ENCODE assay signal across 8 mouse cellular contexts in genomic region chr14:61012397-61012931, GRCm38 (mm10). TPM values are rescaled to one million over a fixed set of nuclear protein-coding genes. Genes with fewer than 3 reads are reported as not detected.
A peak's percentile ranks its signal among the peaks of the same experiment; 100 is the strongest.
DNase-seq lines count a peak whose midpoint lies in the region; ATAC-seq and TF ChIP-seq lines count a peak whose summit lies in the region.

No protein-coding gene starts in this region.

- dilution Hi-C loops in CH12.LX (cut with MboI; ENCODE audit: extremely low pct_ligation_motif_present, extremely low pct_unique_long_range_greater_than_20kb, low sequenced_read_pairs): no loop called here

- H3K4me3 ChIP-seq in CH12.LX (replicated peaks in 1 of 3; ENCODE audit: low read depth in 2 of 3, low read length in 2 of 3, poor library complexity in 1 of 3): no peak overlapping the region
- peak overlapping the region; percentile 23 for H3K4me3 ChIP-seq in forebrain, embryonic 15.5 days
- H3K4me3 ChIP-seq in hindbrain, embryonic 12.5 days: peak overlapping the region; percentile 19
- H3K4me3 ChIP-seq in lung, postnatal 0 days (ENCODE audit: low read depth, low read length): peak overlapping the region; percentile 14

- TF ChIP-seq EP300 in CH12.LX (IDR thresholded peaks at IDR 0.05; ENCODE audit: low read length): no peak
- no peak for TF ChIP-seq EP300 in lung, postnatal 0 days (IDR thresholded peaks at IDR 0.05)

- peaks cover 0 to 21% of the 10 kb centered on the region in 2 experiments; a peak in 2 of 4 replicates for H3K4me1 ChIP-seq in CH12.LX (ENCODE audit: control insufficient read depth in 1 of 2, insufficient read depth in 2 of 2)
- H3K4me1 ChIP-seq in forebrain, embryonic 15.5 days: peaks cover 33% of the 10 kb centered on the region
- peaks cover 17% of the 10 kb centered on the region for H3K4me1 ChIP-seq in hindbrain, embryonic 12.5 days
- no peaks in the 10 kb centered on the region; the same call in 1 of the 2 replicates for H3K4me1 ChIP-seq in lung, postnatal 0 days (ENCODE audit: insufficient read depth, low read depth, low read length)

- TF ChIP-seq POLR2A in CH12.LX (IDR thresholded peaks at IDR 0.05; ENCODE audit: low read depth, low read length): no peak

- in situ Hi-C loops in CH12.LX (cut with MboI; ENCODE audit: low pct_ligation_motif_present, low pct_unique_long_range_greater_than_20kb, low sequenced_read_pairs): no loop called here

- under 1% methylated on average over 17 of the region's 17 CpGs for WGBS in forebrain, embryonic 15.5 days
- WGBS in hindbrain, embryonic 12.5 days: under 1% methylated on average over 17 of the region's 17 CpGs
- 1% methylated on average over 17 of the region's 17 CpGs for WGBS in lung, postnatal 0 days

- H3K27me3 ChIP-seq in CH12.LX (replicated peaks): no peaks in the 10 kb centered on the region
- no peaks in the 10 kb centered on the region for H3K27me3 ChIP-seq in forebrain, embryonic 15.5 days
- peaks cover 22% of the 10 kb centered on the region; the same call in 1 of the 2 replicates for H3K27me3 ChIP-seq in hindbrain, embryonic 12.5 days
- H3K27me3 ChIP-seq in lung, postnatal 0 days (replicated peaks; ENCODE audit: insufficient read depth, low read length): no peaks in the 10 kb centered on the region

- no peaks in the 10 kb centered on the region for H3K9me3 ChIP-seq in CH12.LX (replicated peaks; ENCODE audit: low read length)
- no peaks in the 10 kb centered on the region for H3K9me3 ChIP-seq in forebrain, embryonic 15.5 days
- H3K9me3 ChIP-seq in hindbrain, embryonic 12.5 days (replicated peaks): no peaks in the 10 kb centered on the region
- H3K9me3 ChIP-seq in lung, postnatal 0 days (ENCODE audit: low read length): no peaks in the 10 kb centered on the region

- no peak for TF ChIP-seq CTCF in CH12.LX (conservative IDR thresholded peaks at IDR 0.05 in 1 of 2, IDR thresholded peaks at IDR 0.05 in 1 of 2; ENCODE audit: low read depth in 2 of 2, low read length in 2 of 2)
- TF ChIP-seq CTCF in lung, postnatal 0 days (IDR thresholded peaks at IDR 0.05): no peak

- no peak overlapping the region for H3K9ac ChIP-seq in CH12.LX (ENCODE audit: insufficient read depth, low read depth)
- H3K9ac ChIP-seq in forebrain, embryonic 15.5 days (replicated peaks): peak overlapping the region; percentile 30; the same call in 1 of the 2 replicates
- H3K9ac ChIP-seq in hindbrain, embryonic 12.5 days: peak overlapping the region; percentile 4; the same call in 1 of the 2 replicates
- H3K9ac ChIP-seq in lung, postnatal 0 days (replicated peaks; ENCODE audit: low read depth): 0 out of 2 replicates have a peak overlapping the region, but pooled peaks have one; percentile 23

- peak overlapping the region; percentile 31 for H3K4me2 ChIP-seq in CH12.LX (ENCODE audit: insufficient read depth, low read depth, poor library complexity, severe bottlenecking)
- H3K4me2 ChIP-seq in forebrain, embryonic 15.5 days (replicated peaks): peak overlapping the region; percentile 40
- H3K4me2 ChIP-seq in hindbrain, embryonic 12.5 days (replicated peaks): peak overlapping the region; percentile 53
- peak overlapping the region; percentile 50 for H3K4me2 ChIP-seq in lung, postnatal 0 days (replicated peaks; ENCODE audit: low read depth, low read length)

- ATAC-seq in forebrain, embryonic 15.5 days (replicated peaks): peak; percentile 85
- ATAC-seq in hindbrain, embryonic 12.5 days (ENCODE audit: low FRiP score): peak; percentile 76
- ATAC-seq in lung, postnatal 0 days: peak; percentile 93
- no peak for ATAC-seq in erythroblast, adult 5-6 weeks (replicated peaks; ENCODE audit: low FRiP score, poor library complexity, severe bottlenecking)

- no peak for TF ChIP-seq RAD21 in CH12.LX (IDR thresholded peaks at IDR 0.05; ENCODE audit: low read depth, low read length)

- H3K27ac ChIP-seq in CH12.LX (ENCODE audit: insufficient read depth, low read depth): no peak overlapping the region
- peak overlapping the region; percentile 66 for H3K27ac ChIP-seq in forebrain, embryonic 15.5 days (replicated peaks)
- H3K27ac ChIP-seq in hindbrain, embryonic 12.5 days: peak overlapping the region; percentile 64
- peak overlapping the region; percentile 52; the same call in 1 of the 2 replicates for H3K27ac ChIP-seq in lung, postnatal 0 days (ENCODE audit: low read length)

- H3K36me3 ChIP-seq in CH12.LX (replicated peaks in 1 of 2; ENCODE audit: control insufficient read depth in 1 of 2, insufficient read depth in 1 of 2, low read length in 1 of 2): no peaks in the 10 kb centered on the region
- H3K36me3 ChIP-seq in forebrain, embryonic 15.5 days: no peaks in the 10 kb centered on the region
- no peaks in the 10 kb centered on the region for H3K36me3 ChIP-seq in hindbrain, embryonic 12.5 days
- H3K36me3 ChIP-seq in lung, postnatal 0 days (ENCODE audit: insufficient read depth, low read length): no peaks in the 10 kb centered on the region

- peak; percentile 68 for DNase-seq in CH12.LX (ENCODE audit: extremely low read depth)
- DNase-seq in adrenal gland, postnatal 4 days (ENCODE audit: low spot score in 2 of 2): peak; percentile 36 to 63
- peak; percentile 57 to 67 for DNase-seq in layer of hippocampus, postnatal 14 days (ENCODE audit: low spot score in 2 of 2)
- peak; percentile 78 for DNase-seq in lung, postnatal 0 days (ENCODE audit: low spot score)
- peak; percentile 43 for DNase-seq in retina, postnatal 7 days (ENCODE audit: low read depth, low spot score)

- no peaks in the 10 kb centered on the region for H3K79me2 ChIP-seq in CH12.LX (replicated peaks; ENCODE audit: control insufficient read depth, extremely low read depth, insufficient read depth, poor library complexity, severe bottlenecking)

TF ChIP-seq in CH12.LX, 34 proteins besides CTCF, POLR2A, EP300 and RAD21:
- no peak for TF ChIP-seq RCOR1 (conservative IDR thresholded peaks at IDR 0.05; ENCODE audit: low read depth, low read length)
- TF ChIP-seq NRF1 (IDR thresholded peaks at IDR 0.05; ENCODE audit: low read depth, low read length): no peak
- TF ChIP-seq SIN3A (IDR thresholded peaks at IDR 0.05; ENCODE audit: low read length): no peak
- TF ChIP-seq TCF12 (IDR thresholded peaks at IDR 0.05; ENCODE audit: low read depth, low read length): no peak
- peak; percentile 79 for TF ChIP-seq USF2 (conservative IDR thresholded peaks at IDR 0.05; ENCODE audit: low read depth, low read length)
- no peak for TF ChIP-seq MYC (IDR thresholded peaks at IDR 0.05; ENCODE audit: low read depth, low read length)
- TF ChIP-seq KAT2A (IDR thresholded peaks at IDR 0.05; ENCODE audit: insufficient replicate concordance, low read length): no peak
- no peak for TF ChIP-seq IRF4 (IDR thresholded peaks at IDR 0.05; ENCODE audit: low read depth, low read length)
- TF ChIP-seq PAX5 (IDR thresholded peaks at IDR 0.05; ENCODE audit: low read length): no peak
- no peak for TF ChIP-seq ZNF384 (IDR thresholded peaks at IDR 0.05; ENCODE audit: low read depth, low read length)
- no peak for TF ChIP-seq ZMIZ1 (IDR thresholded peaks at IDR 0.05; ENCODE audit: low read depth, low read length)
- no peak for TF ChIP-seq CHD1 (IDR thresholded peaks at IDR 0.05; ENCODE audit: low read depth, low read length)
- TF ChIP-seq NELFE (IDR thresholded peaks at IDR 0.05; ENCODE audit: low read depth, low read length): no peak
- TF ChIP-seq UBTF (IDR thresholded peaks at IDR 0.05; ENCODE audit: low read depth, low read length): no peak
- no peak for TF ChIP-seq SMC3 (IDR thresholded peaks at IDR 0.05; ENCODE audit: low read depth, low read length)
- no peak for TF ChIP-seq JUND (conservative IDR thresholded peaks at IDR 0.05; ENCODE audit: low read depth, low read length)
- peak; percentile 88 for TF ChIP-seq USF1 (IDR thresholded peaks at IDR 0.05; ENCODE audit: low read depth, low read length)
- TF ChIP-seq MAFK (IDR thresholded peaks at IDR 0.05; ENCODE audit: insufficient replicate concordance, low read length): no peak
- TF ChIP-seq ELF1 (IDR thresholded peaks at IDR 0.05; ENCODE audit: low read depth, low read length): no peak
- no peak for TF ChIP-seq HCFC1 (IDR thresholded peaks at IDR 0.05; ENCODE audit: low read depth, low read length)
- no peak for TF ChIP-seq ZKSCAN1 (IDR thresholded peaks at IDR 0.05; ENCODE audit: borderline replicate concordance, low read depth, low read length)
- no peak for TF ChIP-seq CHD2 (IDR thresholded peaks at IDR 0.05; ENCODE audit: low read length)
- no peak for TF ChIP-seq E2F4 (IDR thresholded peaks at IDR 0.05; ENCODE audit: insufficient replicate concordance, low read depth, low read length)
- TF ChIP-seq MEF2A (IDR thresholded peaks at IDR 0.05; ENCODE audit: borderline replicate concordance, low read depth, low read length): no peak
- peak; percentile 75 for TF ChIP-seq MAX (IDR thresholded peaks at IDR 0.05; ENCODE audit: low read length)
- no peak for TF ChIP-seq GABPA (IDR thresholded peaks at IDR 0.05; ENCODE audit: insufficient replicate concordance, low read depth, low read length)
- no peak for TF ChIP-seq TBP (conservative IDR thresholded peaks at IDR 0.05; ENCODE audit: low read depth, low read length)
- TF ChIP-seq MAZ (IDR thresholded peaks at IDR 0.05; ENCODE audit: low read depth, low read length): no peak
- TF ChIP-seq BHLHE40 (IDR thresholded peaks at IDR 0.05; ENCODE audit: low read depth, low read length): peak; percentile 86
- no peak for TF ChIP-seq MXI1 (IDR thresholded peaks at IDR 0.05; ENCODE audit: low read depth, low read length)
- no peak for TF ChIP-seq ZC3H11A (IDR thresholded peaks at IDR 0.05; ENCODE audit: low read depth, low read length)
- TF ChIP-seq JUN (IDR thresholded peaks at IDR 0.05; ENCODE audit: insufficient read depth, low read depth, low read length): no peak
- TF ChIP-seq ETS1 (conservative IDR thresholded peaks at IDR 0.05; ENCODE audit: low read depth, low read length): no peak
- TF ChIP-seq POLR2AphosphoS2 (IDR thresholded peaks at IDR 0.05; ENCODE audit: low read depth, low read length): no peak

RNA-seq across cellular contexts. Expression of gene Tnfrsf19, which starts 33.8 kb away (rescaled TPM):
- 1.8 and 4.4 TPM in 2 replicates for total RNA-seq in CH12.LX (2012; rRNA removed)
- 5.5 and 6.5 TPM in 2 replicates for total RNA-seq in CH12.LX (2014; rRNA removed)
- polyA plus RNA-seq in CH12.LX (2012; ENCODE audit: insufficient read length, low read depth): 4.6 and 5.1 TPM in 2 replicates
- 10 to 100 TPM; 39.0 to 45.7 TPM for total RNA-seq in adrenal gland, postnatal 4 days (2021)
- 45.1 and 50.0 TPM in 2 replicates for polyA plus RNA-seq in forebrain, embryonic 15.5 days (2015; fragmentation: Nextera tagmentation; extraction: Ambion mirVana)
- polyA plus RNA-seq in hindbrain, embryonic 12.5 days (2016; fragmentation: Nextera tagmentation; extraction: Ambion mirVana): 55.8 and 57.2 TPM in 2 replicates
- total RNA-seq in layer of hippocampus, postnatal 14 days (2021): 10 to 100 TPM; 62.9 to 65.4 TPM
- 35.0 and 37.2 TPM in 2 replicates for polyA plus RNA-seq in lung, postnatal 0 days (2015; fragmentation: Nextera tagmentation; extraction: Ambion mirVana)
- 0.19 TPM in 1 of 2 replicates, not detected in the other for total RNA-seq in erythroblast, adult 5-6 weeks (2015; ENCODE audit: low replicate concordance)
- total RNA-seq in erythroblast, adult 5-6 weeks (2017; ENCODE audit: low replicate concordance): 0.14 and 0.17 TPM in 2 replicates

Comparison
In these comparisons a context has a peak if more than half of its experiments do, and no peak if none do; other contexts are left out.
1. H3K4me3 ChIP-seq: peak in forebrain, embryonic 15.5 days (single experiment), hindbrain, embryonic 12.5 days (single experiment) and lung, postnatal 0 days (single experiment); none in CH12.LX (0 of 3).
2. RNA of gene Tnfrsf19, which starts 33.8 kb away (total RNA-seq): 62.9 to 65.4 TPM in layer of hippocampus, postnatal 14 days and 39.0 to 45.7 TPM in adrenal gland, postnatal 4 days; 1.8 to 6.5 TPM in CH12.LX and 0.14 to 0.19 TPM in erythroblast, adult 5-6 weeks; every median in the first group is over 4 times any median in the second.
3. Peak in every context shown above with its lines, with median percentiles within 50 percentile points of each other: DNase-seq and H3K4me2 ChIP-seq.